Mouse (Mus musculus) hindbrain, postnatal 0 days (tissue): ENCODE results near the gene Cdyl2. TPM values are rescaled to one million over a fixed set of nuclear protein-coding genes. Genes with fewer than 3 reads are reported as not detected.
A peak's percentile ranks its signal among the peaks of the same experiment; 100 is the strongest.

Experiments used
- ATAC-seq: fragments of 200-750 bp; cut with Nextera tagmentation; 2 replicates; pipeline ENCODE4 v1.8.0; 2017; ENCODE audit warnings: mild to moderate bottlenecking, moderate TSS enrichment, moderate library complexity
- DNase-seq: peaks from one replicate; pipeline ENCODE4 v3.0.0-alpha.2; 2015; ENCODE audit warnings: low spot score
- H3K27ac ChIP-seq: fragments of 300-500 bp; sonication (generic); 2 replicates; pipeline ENCODE4 v1.5.1; 2014; ENCODE audit warnings: mild to moderate bottlenecking
- H3K27me3 ChIP-seq: fragments of 300-500 bp; sonication (generic); 2 replicates; pipeline ENCODE4 v1.6.1; 2014; ENCODE audit warnings: low read length, mixed read lengths; ENCODE audit not compliant: insufficient read depth
- H3K36me3 ChIP-seq: fragments of 300-500 bp; sonication (generic); 2 replicates; pipeline ENCODE4 v1.6.1; 2014; ENCODE audit warnings: low read length, mixed read lengths; ENCODE audit not compliant: insufficient read depth
- H3K4me1 ChIP-seq: fragments of 300-500 bp; sonication (generic); 2 replicates; pipeline ENCODE4 v1.6.1; 2014; ENCODE audit warnings: antibody characterized with exemption, low read length, mixed read lengths; ENCODE audit not compliant: insufficient read depth
- H3K4me2 ChIP-seq: fragments of 300-500 bp; sonication (generic); 2 replicates; pipeline ENCODE4 v1.6.1; 2014; ENCODE audit warnings: low read depth, mild to moderate bottlenecking, low read length, moderate library complexity, mixed read lengths
- H3K4me3 ChIP-seq: fragments of 300-500 bp; sonication (generic); 2 replicates; pipeline ENCODE4 v1.5.1; 2014; ENCODE audit warnings: low read length
- H3K9ac ChIP-seq: fragments of 300-500 bp; sonication (generic); replicated peaks from 2 replicates; pipeline ENCODE4 v1.6.1; 2014; ENCODE audit warnings: mild to moderate bottlenecking, low read length, moderate library complexity, mixed read lengths
- H3K9me3 ChIP-seq: fragments of 300-500 bp; sonication (generic); 2 replicates; pipeline ENCODE4 v1.6.1; 2016; ENCODE audit warnings: low read length, mixed read lengths
- CTCF ChIP-seq: IDR thresholded peaks from 2 replicates; pipeline ENCODE4 v1.5.1; 2016; ENCODE audit warnings: antibody characterized with exemption, control low read depth, low read depth
- WGBS: fragments of 180-500 bp; shearing (Covaris S2); extraction: QIAGEN DNeasy Blood & Tissue Kit; methylation state at CpG from one replicate; pipeline ENCODE4 v1.1.7; 2014; 5-methylcytosine and 5-hydroxymethylcytosine counted together
- polyA plus RNA-seq: library from polyadenylated mRNA; unstranded; fragments of >200 nt; fragmentation: Nextera tagmentation; extraction: Ambion mirVana; gene quantifications from 2 replicates; pipeline ENCODE4 v1.2.1, GENCODE M21; 2015
- total RNA-seq: library from RNA; depleted of rRNA; stranded (reverse); fragments of >200 nt; gene quantifications from 2 replicates; pipeline ENCODE4 v1.2.3, GENCODE M21; 2014

Cdyl2 gene
- total and polyA plus RNA-seq, 2 experiments from 2014 or later = 10.6 to 15.3 TPM

GRCm38 (mm10) chr8:116628975-116629374 is 103.8 kb downstream of the Cdyl2 start:
- H3K36me3 ChIP-seq = no peaks in the 10 kb centered on the region
- H3K4me2 ChIP-seq = no peak overlapping the region
- H3K9me3 ChIP-seq = no peaks in the 10 kb centered on the region
- DNase-seq = no peak
- WGBS = 93% methylated on average over 7 of the region's 7 CpGs
- TF ChIP-seq CTCF = no peak
- H3K4me3 ChIP-seq = no peak overlapping the region
- no peak overlapping the region for H3K27ac ChIP-seq
- H3K27me3 ChIP-seq = no peaks in the 10 kb centered on the region
- no peaks in the 10 kb centered on the region for H3K4me1 ChIP-seq
- no peak for ATAC-seq
- H3K9ac ChIP-seq = no peak overlapping the region

- H3K27ac ChIP-seq = no peak overlapping the region
- H3K9ac ChIP-seq = no peak overlapping the region
- H3K4me1 ChIP-seq = no peaks in the 10 kb centered on the region
- H3K9me3 ChIP-seq = no peaks in the 10 kb centered on the region
- ATAC-seq (no peak), DNase-seq (no peak)
- no peaks in the 10 kb centered on the region for H3K36me3 ChIP-seq
- no peak for TF ChIP-seq CTCF
- 97% methylated on average over 2 of the region's 2 CpGs for WGBS
- H3K4me2 ChIP-seq = no peak overlapping the region
- no peaks in the 10 kb centered on the region for H3K27me3 ChIP-seq
- no peak overlapping the region for H3K4me3 ChIP-seq
Measured at GRCm38 (mm10) chr8:116627854-116628479, 104.8 kb downstream of the Cdyl2 start.

DNA sequence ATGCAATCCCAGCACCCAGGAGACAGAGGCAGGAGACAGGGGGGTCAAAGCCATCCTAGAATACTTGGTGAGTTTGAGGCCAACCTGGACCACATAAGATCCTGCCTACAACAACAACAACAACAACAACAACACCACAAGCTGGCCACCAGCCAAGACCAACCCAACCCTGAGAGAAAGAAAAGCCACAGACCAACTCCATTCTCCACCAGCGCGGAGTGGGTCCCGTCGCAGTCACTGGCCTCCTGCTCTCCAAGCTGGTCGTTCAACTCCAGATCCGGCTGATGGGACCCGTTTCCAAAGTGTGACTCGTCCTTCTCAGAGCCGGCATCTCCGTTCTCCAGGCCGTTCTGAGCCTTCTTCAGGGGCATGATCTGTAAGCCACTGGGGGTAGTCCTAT is 109.2 kb downstream of the Cdyl2 start:
- WGBS = 95% methylated on average over 11 of the region's 11 CpGs
- no peak for TF ChIP-seq CTCF

DNA sequence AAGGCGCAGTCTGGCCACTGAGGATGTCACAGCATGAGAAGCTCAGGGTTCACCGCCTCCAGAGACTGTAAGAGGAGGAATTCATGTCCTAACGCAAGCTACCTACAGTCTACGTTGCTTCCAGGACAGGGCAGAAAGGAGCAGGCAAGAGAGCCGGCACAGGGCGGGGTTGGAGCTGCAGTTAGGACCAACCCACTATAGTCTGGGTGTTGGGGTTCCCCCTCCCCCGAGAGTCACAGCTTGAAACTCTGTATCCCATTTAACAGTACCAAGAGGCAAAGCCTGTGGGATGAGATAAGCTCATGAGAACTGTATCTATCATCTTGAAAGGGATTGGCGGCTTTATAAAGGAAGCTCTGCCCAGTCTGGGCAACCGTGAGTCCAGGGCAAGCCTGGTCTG is 110.5 kb downstream of the Cdyl2 start:
- H3K36me3 ChIP-seq = no peaks in the 10 kb centered on the region
- H3K9me3 ChIP-seq = no peaks in the 10 kb centered on the region
- TF ChIP-seq CTCF = no peak
- H3K27ac ChIP-seq = no peak overlapping the region
- H3K9ac ChIP-seq = no peak overlapping the region
- H3K4me2 ChIP-seq = no peak overlapping the region
- 74% methylated on average over 9 of the region's 9 CpGs for WGBS
- no peak for ATAC-seq
- H3K27me3 ChIP-seq = no peaks in the 10 kb centered on the region
- no peak for DNase-seq
- H3K4me1 ChIP-seq = 0 out of 2 replicates have a peak, but pooled peaks cover 7% of the 10 kb centered on the region
- no peak overlapping the region for H3K4me3 ChIP-seq

More for the DNA sequence above, 109.2 kb downstream of the Cdyl2 start:
- Histone ChIP-seq H3K27me3 (no peaks in the 10 kb centered on the region), H3K4me3 (no peak overlapping the region), H3K27ac (no peak overlapping the region), H3K9ac (no peak overlapping the region), H3K4me2 (no peak overlapping the region), H3K36me3 (no peaks in the 10 kb centered on the region), H3K4me1 (0 out of 2 replicates have a peak, but pooled peaks cover 7% of the 10 kb centered on the region), H3K9me3 (no peaks in the 10 kb centered on the region)
- DNase-seq = no peak
- no peak for ATAC-seq

GRCm38 (mm10) chr8:116621158-116621961 is 111.4 kb downstream of the Cdyl2 start:
- Histone ChIP-seq H3K36me3 (no peaks in the 10 kb centered on the region), H3K4me2 (no peak overlapping the region), H3K4me1 (0 out of 2 replicates have a peak, but pooled peaks cover 7% of the 10 kb centered on the region), H3K4me3 (no peak overlapping the region), H3K27me3 (no peaks in the 10 kb centered on the region), H3K27ac (no peak overlapping the region), H3K9me3 (no peaks in the 10 kb centered on the region), H3K9ac (no peak overlapping the region)
- no peak for TF ChIP-seq CTCF
- 54% methylated on average over 21 of the region's 21 CpGs for WGBS
- peak; percentile 46 for DNase-seq
- ATAC-seq = no peak

DNA sequence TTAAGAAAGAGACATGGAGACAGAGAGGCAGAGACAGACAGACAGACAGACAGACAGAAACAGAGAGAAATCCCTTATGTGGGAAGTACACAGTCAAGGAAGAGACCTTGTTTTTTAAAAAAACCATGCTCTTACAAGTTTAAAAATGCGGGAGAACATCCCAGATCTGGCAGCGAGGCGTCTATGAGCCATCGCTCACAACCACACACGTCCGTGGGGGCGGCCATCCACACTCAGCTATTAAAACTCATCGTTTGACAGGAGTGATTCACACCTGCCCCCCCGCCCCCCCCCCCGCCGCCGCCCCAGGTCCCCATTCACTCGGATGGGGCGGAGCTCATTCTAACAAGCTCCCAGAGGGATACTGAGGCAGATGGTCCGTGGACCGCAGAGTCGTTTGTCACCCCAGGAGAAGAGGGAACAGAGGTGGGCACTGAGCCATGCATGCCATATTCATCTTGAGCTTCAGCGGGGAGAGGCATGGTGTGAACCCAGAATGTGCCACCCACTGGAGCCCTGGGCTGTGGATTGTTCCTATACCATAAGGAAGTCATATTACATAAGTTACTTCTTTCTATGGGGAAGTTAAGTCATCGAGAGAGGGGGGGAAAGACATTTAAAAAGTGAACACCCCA is 113.0 kb downstream of the Cdyl2 start:
- no peaks in the 10 kb centered on the region for H3K27me3 ChIP-seq
- H3K4me3 ChIP-seq = no peak overlapping the region
- 51% methylated on average over 19 of the region's 19 CpGs for WGBS
- H3K4me1 ChIP-seq = peaks cover 15% of the 10 kb centered on the region; the same call in 1 of the 2 replicates
- no peak overlapping the region for H3K9ac ChIP-seq
- no peak for DNase-seq
- ATAC-seq = no peak
- H3K27ac ChIP-seq = no peak overlapping the region
- no peak overlapping the region for H3K4me2 ChIP-seq
- no peaks in the 10 kb centered on the region for H3K9me3 ChIP-seq
- no peaks in the 10 kb centered on the region for H3K36me3 ChIP-seq
- TF ChIP-seq CTCF = no peak
